Mouse (Mus musculus): ENCODE measurements around the gene Smlr1. TPM values are rescaled to one million over a fixed set of nuclear protein-coding genes. Genes with fewer than 3 reads are reported as not detected.

Gene Smlr1
- polyA plus RNA-seq, 2 experiments = 0.24 TPM; not detected in 1

- H3K36me3 ChIP-seq (ENCODE audit: control insufficient read depth, insufficient read depth, low read length) = peaks cover 55% of the 10 kb centered on the region
- DNase-seq (ENCODE audit: low spot score) (no peak), ATAC-seq (ENCODE audit: low FRiP score, low read depth) (no peak)
- H3K27ac ChIP-seq (replicated peaks; ENCODE audit: low read depth, low read length) = no peak overlapping the region
- H3K9me3 ChIP-seq (ENCODE audit: control insufficient read depth, low read length) = no peaks in the 10 kb centered on the region
- TF ChIP-seq POLR2A (IDR thresholded peaks at IDR 0.05; ENCODE audit: borderline replicate concordance, extremely low read depth, insufficient read depth, insufficient read length) = no peak
- 81% methylated on average over 5 of the region's 5 CpGs for WGBS
- no peak overlapping the region for H3K4me2 ChIP-seq (replicated peaks; ENCODE audit: low read depth, low read length, severe bottlenecking)
- no peak overlapping the region for H3K9ac ChIP-seq (ENCODE audit: low read depth, low read length, severe bottlenecking)
- no peaks in the 10 kb centered on the region for H3K4me1 ChIP-seq (ENCODE audit: control insufficient read depth, insufficient read depth, low read length)
- no peaks in the 10 kb centered on the region for H3K27me3 ChIP-seq (ENCODE audit: control insufficient read depth, insufficient read depth, low read length)
- H3K4me3 ChIP-seq (replicated peaks; ENCODE audit: low read length) = no peak overlapping the region
Observed at GRCm38 (mm10) chr10:25503250-25503649, 32.8 kb downstream of the Smlr1 start.

- no peak overlapping the region for H3K27ac ChIP-seq (replicated peaks; ENCODE audit: low read depth, low read length)
- no peak for TF ChIP-seq POLR2A (IDR thresholded peaks at IDR 0.05; ENCODE audit: borderline replicate concordance, extremely low read depth, insufficient read depth, insufficient read length)
- no peak overlapping the region for H3K4me3 ChIP-seq (replicated peaks; ENCODE audit: low read length)
- 66% methylated on average over 10 of the region's 10 CpGs for WGBS
- ATAC-seq (ENCODE audit: low FRiP score, low read depth) (no peak), DNase-seq (ENCODE audit: low spot score) (no peak)
- no peak overlapping the region for H3K4me2 ChIP-seq (replicated peaks; ENCODE audit: low read depth, low read length, severe bottlenecking)
- no peaks in the 10 kb centered on the region for H3K4me1 ChIP-seq (ENCODE audit: control insufficient read depth, insufficient read depth, low read length)
- no peaks in the 10 kb centered on the region for H3K27me3 ChIP-seq (ENCODE audit: control insufficient read depth, insufficient read depth, low read length)
- no peaks in the 10 kb centered on the region for H3K9me3 ChIP-seq (ENCODE audit: control insufficient read depth, low read length)
- H3K9ac ChIP-seq (ENCODE audit: low read depth, low read length, severe bottlenecking) = no peak overlapping the region
- peaks cover 34% of the 10 kb centered on the region for H3K36me3 ChIP-seq (ENCODE audit: control insufficient read depth, insufficient read depth, low read length)
Observed at GRCm38 (mm10) chr10:25499323-25500071, 36.6 kb downstream of the Smlr1 start.

GRCm38 (mm10) chr10:25488456-25488855 lies 47.6 kb downstream of the Smlr1 start:
- Histone ChIP-seq H3K4me2 (replicated peaks; ENCODE audit: low read depth, low read length, severe bottlenecking) (no peak overlapping the region), H3K9me3 (ENCODE audit: control insufficient read depth, low read length) (no peaks in the 10 kb centered on the region), H3K36me3 (ENCODE audit: control insufficient read depth, insufficient read depth, low read length) (peaks cover 28% of the 10 kb centered on the region), H3K4me3 (replicated peaks; ENCODE audit: low read length) (no peak overlapping the region), H3K9ac (ENCODE audit: low read depth, low read length, severe bottlenecking) (no peak overlapping the region), H3K27me3 (ENCODE audit: control insufficient read depth, insufficient read depth, low read length) (no peaks in the 10 kb centered on the region), H3K4me1 (ENCODE audit: control insufficient read depth, insufficient read depth, low read length) (no peaks in the 10 kb centered on the region), H3K27ac (replicated peaks; ENCODE audit: low read depth, low read length) (no peak overlapping the region)
- DNase-seq (ENCODE audit: low spot score) (peak; percentile 76), ATAC-seq (ENCODE audit: low FRiP score, low read depth) (0 out of 2 replicates have a peak, but pooled peaks have one; percentile 65)
- no peak for TF ChIP-seq POLR2A (IDR thresholded peaks at IDR 0.05; ENCODE audit: borderline replicate concordance, extremely low read depth, insufficient read depth, insufficient read length)
- WGBS = 14% methylated on average over 1 of the region's 1 CpGs

- TF ChIP-seq POLR2A (IDR thresholded peaks at IDR 0.05; ENCODE audit: borderline replicate concordance, extremely low read depth, insufficient read depth, insufficient read length) = no peak
- Histone ChIP-seq H3K36me3 (ENCODE audit: control insufficient read depth, insufficient read depth, low read length) (peaks cover 20% of the 10 kb centered on the region), H3K27ac (replicated peaks; ENCODE audit: low read depth, low read length) (no peak overlapping the region), H3K27me3 (ENCODE audit: control insufficient read depth, insufficient read depth, low read length) (no peaks in the 10 kb centered on the region), H3K4me1 (ENCODE audit: control insufficient read depth, insufficient read depth, low read length) (no peaks in the 10 kb centered on the region), H3K9me3 (ENCODE audit: control insufficient read depth, low read length) (no peaks in the 10 kb centered on the region), H3K4me2 (replicated peaks; ENCODE audit: low read depth, low read length, severe bottlenecking) (no peak overlapping the region), H3K9ac (ENCODE audit: low read depth, low read length, severe bottlenecking) (no peak overlapping the region), H3K4me3 (replicated peaks; ENCODE audit: low read length) (no peak overlapping the region)
- WGBS = 64% methylated on average over 5 of the region's 5 CpGs
- no peak for DNase-seq (ENCODE audit: low spot score)
- no peak for ATAC-seq (ENCODE audit: low FRiP score, low read depth)
Observed at GRCm38 (mm10) chr10:25482791-25483190, 53.3 kb downstream of the Smlr1 start.

GRCm38 (mm10) chr10:25479716-25480115 lies 56.4 kb downstream of the Smlr1 start:
- Histone ChIP-seq H3K9ac (ENCODE audit: low read depth, low read length, severe bottlenecking) (no peak overlapping the region), H3K9me3 (ENCODE audit: control insufficient read depth, low read length) (no peaks in the 10 kb centered on the region), H3K27ac (replicated peaks; ENCODE audit: low read depth, low read length) (no peak overlapping the region), H3K4me3 (replicated peaks; ENCODE audit: low read length) (no peak overlapping the region), H3K4me1 (ENCODE audit: control insufficient read depth, insufficient read depth, low read length) (no peaks in the 10 kb centered on the region), H3K27me3 (ENCODE audit: control insufficient read depth, insufficient read depth, low read length) (no peaks in the 10 kb centered on the region), H3K4me2 (replicated peaks; ENCODE audit: low read depth, low read length, severe bottlenecking) (no peak overlapping the region), H3K36me3 (ENCODE audit: control insufficient read depth, insufficient read depth, low read length) (peaks cover 17% of the 10 kb centered on the region)
- DNase-seq (ENCODE audit: low spot score) (no peak), ATAC-seq (ENCODE audit: low FRiP score, low read depth) (no peak)
- WGBS = 86% methylated on average over 3 of the region's 3 CpGs
- no peak for TF ChIP-seq POLR2A (IDR thresholded peaks at IDR 0.05; ENCODE audit: borderline replicate concordance, extremely low read depth, insufficient read depth, insufficient read length)

Other genes starting within 250 kb of the Smlr1 start
- 14.1 and 20.9 TPM in 2 replicates for gene Akap7, start 228.4 kb downstream of the Smlr1 start, polyA plus RNA-seq (2012; rRNA removed)
- 17.6 and 20.0 TPM in 2 replicates for gene Akap7, start 228.4 kb downstream of the Smlr1 start, polyA plus RNA-seq (2014; fragmentation: Nextera tagmentation; extraction: Ambion mirVana)
- 120 and 143 TPM in 2 replicates for gene Epb41l2, start 176.5 kb downstream of the Smlr1 start, polyA plus RNA-seq (2012; rRNA removed)
- gene Epb41l2, start 176.5 kb downstream of the Smlr1 start, polyA plus RNA-seq (2014; fragmentation: Nextera tagmentation; extraction: Ambion mirVana) = 78.1 and 81.7 TPM in 2 replicates

Data from limb, embryonic 14.5 days (tissue).